In genomic region chr2:32589213-32589795, GRCm38 (mm10) we compare ENCODE assay signal across 9 mouse cellular contexts. TPM values are rescaled to one million over a fixed set of nuclear protein-coding genes. Genes with fewer than 3 reads are reported as not detected.
DNase-seq lines count a peak whose midpoint lies in the region.
"Had no signal": no experiment of that assay in that cellular context is flagged by ENCODE, and none has a peak within 500 bp of the region (broad histone marks: within the 10 kb centered on the region; RNA-seq: fewer than 3 reads in every experiment).

No protein-coding gene starts in this region.

- H3K9me3 ChIP-seq in heart, embryonic 10.5 days = no peaks in the 10 kb centered on the region

- H3K27me3 ChIP-seq in heart, embryonic 10.5 days (ENCODE audit: insufficient read depth, poor library complexity, severe bottlenecking) = no peaks in the 10 kb centered on the region

- no peak overlapping the region; the same call in 1 of the 2 replicates for H3K4me3 ChIP-seq in heart, embryonic 10.5 days

- peaks cover 36% of the 10 kb centered on the region for H3K36me3 ChIP-seq in heart, embryonic 10.5 days

- H3K4me1 ChIP-seq in heart, embryonic 10.5 days = peaks cover 33% of the 10 kb centered on the region

- intact Hi-C loops in gastrocnemius, postnatal 36 days (cut with DNase I) = no loop called here
- intact Hi-C loops in gastrocnemius, postnatal 14 days (cut with DNase I; ENCODE audit: low total_unique reads) = no loop called here

- DNase-seq in gastrocnemius, postnatal 10 days = peak; percentile 42
- DNase-seq in gastrocnemius, postnatal 36 days = no peak
- peak; percentile 77 for DNase-seq in right cerebral cortex, adult 18-20 months
- no peak for DNase-seq in right cerebral cortex, postnatal 4 days
- no peak for DNase-seq in heart, embryonic 10.5 days (ENCODE audit: low spot score)
- peak; percentile 57 to 62 for DNase-seq in right cerebral cortex, adult 2 months (ENCODE audit: low spot score in 2 of 2)
- DNase-seq in ovary, postnatal 36 days (ENCODE audit: low spot score) = no peak
- DNase-seq in gastrocnemius, postnatal 14 days = no peak

- H3K27ac ChIP-seq in heart, embryonic 10.5 days = peak overlapping the region; percentile 24

- 63% methylated on average over 11 of the region's 11 CpGs for WGBS in heart, embryonic 10.5 days

RNA-seq across cellular contexts. Expression of gene St6galnac4, which starts 2.4 kb away (rescaled TPM):
- 10 to 100 TPM; 31.7 to 42.6 TPM for total RNA-seq in gastrocnemius, postnatal 10 days (2021)
- total RNA-seq in gastrocnemius, postnatal 36 days (2021) = 10 to 100 TPM; 14.1 to 21.7 TPM
- 39.8 and 49.0 TPM in 2 replicates for polyA plus RNA-seq in heart, embryonic 10.5 days (2016; fragmentation: Nextera tagmentation; extraction: Ambion mirVana)
- 10 to 100 TPM; 25.6 to 26.3 TPM for total RNA-seq in gastrocnemius, postnatal 14 days (2021)

RNA-seq across cellular contexts. Expression of gene St6galnac6, which starts 10.2 kb away (rescaled TPM):
- 10 to 100 TPM; 59.7 to 66.0 TPM for total RNA-seq in gastrocnemius, postnatal 10 days (2021)
- 10 to 100 TPM; 34.9 to 46.5 TPM for total RNA-seq in gastrocnemius, postnatal 36 days (2021)
- polyA plus RNA-seq in heart, embryonic 10.5 days (2016; fragmentation: Nextera tagmentation; extraction: Ambion mirVana) = 25.1 and 28.4 TPM in 2 replicates
- 10 to 100 TPM; 42.7 to 51.0 TPM for total RNA-seq in gastrocnemius, postnatal 14 days (2021)

RNA-seq across cellular contexts. Expression of gene 9430097D07Rik, which starts 13.8 kb away (rescaled TPM):
- not detected for total RNA-seq in gastrocnemius, postnatal 10 days (2021)
- not detected for total RNA-seq in gastrocnemius, postnatal 36 days (2021)
- polyA plus RNA-seq in heart, embryonic 10.5 days (2016; fragmentation: Nextera tagmentation; extraction: Ambion mirVana) = 0.09 and 0.15 TPM in 2 replicates
- not detected for total RNA-seq in gastrocnemius, postnatal 14 days (2021)
- total RNA-seq: hematopoietic stem cell, adult 5-6 weeks had no signal

RNA-seq across cellular contexts. Expression of gene Pip5kl1, which starts 14.7 kb away (rescaled TPM):
- not detected for total RNA-seq in gastrocnemius, postnatal 10 days (2021)
- not detected for total RNA-seq in gastrocnemius, postnatal 36 days (2021)
- polyA plus RNA-seq in heart, embryonic 10.5 days (2016; fragmentation: Nextera tagmentation; extraction: Ambion mirVana) = 0.43 and 1.1 TPM in 2 replicates
- total RNA-seq in gastrocnemius, postnatal 14 days (2021) = not detected
- total RNA-seq: hematopoietic stem cell, adult 5-6 weeks had no signal

RNA-seq across cellular contexts. Expression of gene Dpm2, which starts 18.6 kb away (rescaled TPM):
- total RNA-seq in gastrocnemius, postnatal 10 days (2021) = 10 to 100 TPM; 19.6 to 25.7 TPM
- 10 to 100 TPM; 10.3 to 11.0 TPM for total RNA-seq in gastrocnemius, postnatal 36 days (2021)
- 87.4 and 92.5 TPM in 2 replicates for polyA plus RNA-seq in heart, embryonic 10.5 days (2016; fragmentation: Nextera tagmentation; extraction: Ambion mirVana)
- total RNA-seq in gastrocnemius, postnatal 14 days (2021) = 10 to 100 TPM; 17.6 to 17.8 TPM

Comparison
In these comparisons a context has a peak if more than half of its experiments do, and no peak if none do; other contexts are left out.
1. DNase-seq: peak in gastrocnemius, postnatal 10 days (single experiment), right cerebral cortex, adult 18-20 months (single experiment) and right cerebral cortex, adult 2 months (2 of 2); none in gastrocnemius, postnatal 36 days (0 of 2), right cerebral cortex, postnatal 4 days (single experiment), heart, embryonic 10.5 days (single experiment), ovary, postnatal 36 days (single experiment) and gastrocnemius, postnatal 14 days (single experiment).